Mouse (Mus musculus): ENCODE measurements around the gene Zfp462. TPM values are rescaled to one million over a fixed set of nuclear protein-coding genes. Genes with fewer than 3 reads are reported as not detected.

The Zfp462 gene
- polyA plus RNA-seq, 1 experiment from 2014 or later = 2.9 TPM

DNA sequence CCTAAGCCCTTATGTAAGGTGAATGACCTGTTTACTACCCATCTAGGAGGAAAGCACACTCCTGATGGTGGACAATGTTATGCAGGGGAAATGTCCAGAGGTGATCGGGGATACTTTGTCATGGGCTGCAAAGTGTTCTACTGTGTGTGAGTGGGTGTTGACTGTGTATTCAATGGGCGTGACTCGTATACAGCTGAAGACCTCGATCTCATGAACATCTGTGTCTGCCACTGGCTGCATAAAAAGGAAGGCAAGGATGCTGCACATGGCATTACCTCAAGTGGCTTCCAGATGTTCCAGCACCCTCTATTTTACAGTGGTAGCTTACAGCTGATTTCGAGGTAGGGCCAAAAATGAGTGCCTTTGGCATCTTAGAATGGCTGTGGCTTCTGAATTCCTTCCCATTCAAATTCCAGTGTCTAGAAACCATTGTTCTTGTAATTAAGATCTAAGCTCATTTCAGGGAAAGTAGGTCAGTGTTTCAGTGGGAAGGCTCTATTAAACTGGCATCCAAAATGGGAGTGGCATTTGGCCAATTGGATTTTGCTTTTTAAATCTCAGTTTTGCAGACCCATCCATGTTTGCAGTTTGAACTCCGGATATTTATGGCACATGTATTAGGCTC, 96.4 kb downstream of the Zfp462 start:
- no peak for TF ChIP-seq CTCF (IDR thresholded peaks at IDR 0.05; ENCODE audit: low read depth)
- no peak for ATAC-seq (replicated peaks; ENCODE audit: low FRiP score, low read depth)
- H3K4me1 ChIP-seq (replicated peaks; ENCODE audit: insufficient read depth, low read length) = no peaks in the 10 kb centered on the region
- WGBS = 88% methylated on average over 6 of the region's 6 CpGs
- no peak overlapping the region for H3K4me3 ChIP-seq (replicated peaks; ENCODE audit: low read depth, low read length)
- no peak overlapping the region for H3K4me2 ChIP-seq (ENCODE audit: low read length)
- H3K27ac ChIP-seq = no peak overlapping the region
- H3K9me3 ChIP-seq (replicated peaks; ENCODE audit: low read length) = no peaks in the 10 kb centered on the region
- no peaks in the 10 kb centered on the region for H3K27me3 ChIP-seq (ENCODE audit: insufficient read depth, low read length)
- no peak overlapping the region for H3K9ac ChIP-seq (ENCODE audit: low read depth, low read length)
- DNase-seq (ENCODE audit: low spot score) = no peak
- H3K36me3 ChIP-seq (ENCODE audit: insufficient read depth, low read length) = no peaks in the 10 kb centered on the region

DNA sequence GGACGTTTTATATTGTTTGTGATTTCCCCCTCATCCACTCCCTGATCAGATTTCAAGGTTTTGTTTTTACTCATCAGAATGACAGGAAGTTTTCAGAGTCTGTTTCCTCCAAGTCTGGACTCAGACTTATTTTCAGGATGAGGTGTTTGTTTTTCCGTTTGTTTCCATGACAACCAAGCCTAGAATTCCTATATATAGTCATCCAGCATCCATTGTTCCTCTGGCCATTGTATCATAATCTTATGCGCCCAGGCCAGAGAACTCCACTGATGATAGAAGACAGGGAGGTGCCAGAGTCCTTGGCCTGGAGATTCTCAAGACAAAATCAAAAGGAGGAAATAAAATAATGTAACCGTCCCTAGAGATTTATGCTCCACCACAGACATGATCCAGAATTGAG, 97.7 kb downstream of the Zfp462 start:
- ATAC-seq (replicated peaks; ENCODE audit: low FRiP score, low read depth) = no peak
- Histone ChIP-seq H3K27ac (no peak overlapping the region), H3K4me1 (replicated peaks; ENCODE audit: insufficient read depth, low read length) (no peaks in the 10 kb centered on the region), H3K36me3 (ENCODE audit: insufficient read depth, low read length) (no peaks in the 10 kb centered on the region), H3K9me3 (replicated peaks; ENCODE audit: low read length) (no peaks in the 10 kb centered on the region), H3K9ac (ENCODE audit: low read depth, low read length) (no peak overlapping the region), H3K27me3 (ENCODE audit: insufficient read depth, low read length) (no peaks in the 10 kb centered on the region), H3K4me2 (ENCODE audit: low read length) (no peak overlapping the region), H3K4me3 (replicated peaks; ENCODE audit: low read depth, low read length) (no peak overlapping the region)
- TF ChIP-seq CTCF (IDR thresholded peaks at IDR 0.05; ENCODE audit: low read depth) = no peak
- WGBS = 54% methylated on average over 4 of the region's 4 CpGs
- peak; percentile 53 for DNase-seq (ENCODE audit: low spot score)

DNA sequence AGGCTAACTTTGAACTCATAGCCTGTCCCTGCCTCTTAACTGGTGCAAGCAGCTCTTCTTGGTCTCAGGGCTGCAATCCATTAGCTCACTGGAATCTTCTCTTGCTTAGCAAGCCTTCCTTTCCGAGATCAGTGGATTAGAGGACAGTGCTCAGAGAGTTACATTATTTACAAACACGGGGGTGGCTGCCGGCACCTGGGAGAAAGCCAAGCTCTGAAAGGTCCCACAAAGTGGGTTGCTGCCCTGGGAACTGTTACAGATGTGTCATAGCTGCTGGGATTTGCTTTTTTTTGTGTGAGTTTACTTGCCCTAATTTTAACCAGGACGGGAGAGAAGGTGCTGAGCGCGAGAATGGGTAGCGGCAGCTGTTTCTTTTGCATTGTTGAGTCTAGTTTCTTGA, 102.4 kb downstream of the Zfp462 start:
- H3K27me3 ChIP-seq (ENCODE audit: insufficient read depth, low read length) = no peaks in the 10 kb centered on the region
- H3K36me3 ChIP-seq (ENCODE audit: insufficient read depth, low read length) = 0 out of 2 replicates have a peak, but pooled peaks cover 11% of the 10 kb centered on the region
- WGBS = 69% methylated on average over 7 of the region's 7 CpGs
- H3K4me2 ChIP-seq (ENCODE audit: low read length) = no peak overlapping the region
- DNase-seq (ENCODE audit: low spot score) = no peak
- H3K4me3 ChIP-seq (replicated peaks; ENCODE audit: low read depth, low read length) = no peak overlapping the region
- H3K4me1 ChIP-seq (replicated peaks; ENCODE audit: insufficient read depth, low read length) = no peaks in the 10 kb centered on the region
- H3K9ac ChIP-seq (ENCODE audit: low read depth, low read length) = no peak overlapping the region
- H3K9me3 ChIP-seq (replicated peaks; ENCODE audit: low read length) = no peaks in the 10 kb centered on the region
- TF ChIP-seq CTCF (IDR thresholded peaks at IDR 0.05; ENCODE audit: low read depth) = no peak
- H3K27ac ChIP-seq = no peak overlapping the region
- no peak for ATAC-seq (replicated peaks; ENCODE audit: low FRiP score, low read depth)

DNA sequence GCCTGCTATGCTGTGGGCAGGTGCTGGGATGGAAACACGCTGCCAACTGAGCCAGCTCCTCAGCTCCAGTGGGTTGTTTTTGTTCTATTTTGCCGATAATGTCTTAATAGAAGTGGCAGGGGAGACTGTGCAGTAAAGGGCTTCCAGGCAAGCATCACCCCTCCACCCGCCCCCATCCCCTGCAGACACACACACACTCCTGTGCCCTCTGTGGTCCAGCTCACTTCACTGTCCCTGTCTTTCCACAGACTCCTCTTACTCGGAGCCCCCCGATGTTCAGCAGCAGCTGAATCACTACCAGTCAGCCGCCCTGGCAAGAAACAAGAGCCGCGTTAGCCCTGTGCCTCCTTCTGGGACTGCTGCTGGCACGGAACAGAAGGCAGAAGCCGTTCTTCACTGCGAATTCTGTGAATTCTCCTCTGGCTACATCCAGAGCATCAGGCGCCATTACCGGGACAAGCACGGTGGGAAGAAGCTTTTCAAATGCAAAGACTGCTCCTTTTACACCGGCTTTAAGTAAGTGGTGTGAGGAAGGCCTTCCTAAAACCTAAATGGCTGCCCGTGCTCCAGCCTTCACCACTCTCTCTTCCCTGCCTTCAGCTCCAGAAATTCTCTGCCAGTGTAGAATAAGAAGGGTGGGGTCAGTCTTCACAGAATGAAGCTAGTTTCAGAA, 105.2 kb downstream of the Zfp462 start:
- Histone ChIP-seq H3K9me3 (replicated peaks; ENCODE audit: low read length) (no peaks in the 10 kb centered on the region), H3K36me3 (ENCODE audit: insufficient read depth, low read length) (peaks cover 29% of the 10 kb centered on the region; the same call in 1 of the 2 replicates), H3K4me2 (ENCODE audit: low read length) (no peak overlapping the region), H3K27me3 (ENCODE audit: insufficient read depth, low read length) (no peaks in the 10 kb centered on the region), H3K9ac (ENCODE audit: low read depth, low read length) (no peak overlapping the region), H3K4me3 (replicated peaks; ENCODE audit: low read depth, low read length) (no peak overlapping the region), H3K27ac (no peak overlapping the region), H3K4me1 (replicated peaks; ENCODE audit: insufficient read depth, low read length) (no peaks in the 10 kb centered on the region)
- no peak for ATAC-seq (replicated peaks; ENCODE audit: low FRiP score, low read depth)
- WGBS = 81% methylated on average over 16 of the region's 16 CpGs
- DNase-seq (ENCODE audit: low spot score) = no peak
- no peak for TF ChIP-seq CTCF (IDR thresholded peaks at IDR 0.05; ENCODE audit: low read depth)

DNA sequence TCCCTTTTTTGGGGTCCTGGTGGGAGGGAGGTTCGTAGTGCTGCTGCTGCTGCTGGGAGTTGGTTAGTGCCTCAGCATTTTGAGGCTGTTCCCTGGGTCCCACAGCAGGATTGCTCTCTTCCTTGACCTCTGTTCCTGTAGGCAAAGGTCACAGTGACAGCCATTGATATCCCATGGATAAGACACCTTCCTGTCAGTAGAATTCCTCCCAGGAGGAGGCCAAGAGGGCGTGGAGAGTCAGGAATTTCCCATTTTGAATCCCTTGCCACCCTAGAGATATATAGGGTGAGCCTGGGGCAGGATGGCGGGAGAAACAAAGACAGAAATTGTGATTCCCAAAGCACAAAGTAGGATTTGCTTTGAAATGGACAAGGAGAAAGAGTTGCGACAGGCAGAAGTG, 106.5 kb downstream of the Zfp462 start:
- peaks cover 29% of the 10 kb centered on the region; the same call in 1 of the 2 replicates for H3K36me3 ChIP-seq (ENCODE audit: insufficient read depth, low read length)
- 88% methylated on average over 4 of the region's 4 CpGs for WGBS

DNA sequence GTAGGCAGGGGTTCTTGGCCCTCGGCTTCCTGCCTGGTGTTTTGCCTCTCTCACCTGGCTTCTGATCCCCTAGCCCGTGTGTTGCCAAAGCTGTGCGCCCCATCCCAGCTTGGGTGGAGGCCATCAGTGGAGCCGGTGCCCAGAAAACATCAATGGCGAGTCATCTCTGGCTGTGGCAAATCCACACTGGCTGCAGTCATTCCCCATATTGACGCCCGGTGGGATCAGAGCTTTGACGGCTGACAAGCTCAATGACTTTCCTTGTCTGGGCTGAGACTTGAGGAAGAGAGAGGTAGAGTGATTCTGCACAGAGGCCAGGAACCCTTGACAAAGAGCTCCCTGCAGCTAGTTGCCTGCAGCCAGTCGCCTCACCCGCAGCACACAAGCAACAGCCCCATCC, 107.8 kb downstream of the Zfp462 start:
- no peak for DNase-seq (ENCODE audit: low spot score)
- no peak for TF ChIP-seq CTCF (IDR thresholded peaks at IDR 0.05; ENCODE audit: low read depth)
- no peak for ATAC-seq (replicated peaks; ENCODE audit: low FRiP score, low read depth)
- Histone ChIP-seq H3K27me3 (ENCODE audit: insufficient read depth, low read length) (no peaks in the 10 kb centered on the region), H3K9me3 (replicated peaks; ENCODE audit: low read length) (no peaks in the 10 kb centered on the region), H3K4me2 (ENCODE audit: low read length) (no peak overlapping the region), H3K9ac (ENCODE audit: low read depth, low read length) (no peak overlapping the region), H3K4me3 (replicated peaks; ENCODE audit: low read depth, low read length) (no peak overlapping the region), H3K36me3 (ENCODE audit: insufficient read depth, low read length) (peaks cover 29% of the 10 kb centered on the region; the same call in 1 of the 2 replicates), H3K27ac (no peak overlapping the region), H3K4me1 (replicated peaks; ENCODE audit: insufficient read depth, low read length) (no peaks in the 10 kb centered on the region)
- 97% methylated on average over 10 of the region's 10 CpGs for WGBS

More for the DNA sequence above, 106.5 kb downstream of the Zfp462 start:
- Histone ChIP-seq H3K4me3 (replicated peaks; ENCODE audit: low read depth, low read length) (no peak overlapping the region), H3K4me1 (replicated peaks; ENCODE audit: insufficient read depth, low read length) (no peaks in the 10 kb centered on the region), H3K9ac (ENCODE audit: low read depth, low read length) (no peak overlapping the region), H3K9me3 (replicated peaks; ENCODE audit: low read length) (no peaks in the 10 kb centered on the region), H3K27me3 (ENCODE audit: insufficient read depth, low read length) (no peaks in the 10 kb centered on the region), H3K4me2 (ENCODE audit: low read length) (no peak overlapping the region), H3K27ac (no peak overlapping the region)
- DNase-seq (ENCODE audit: low spot score) (no peak), ATAC-seq (replicated peaks; ENCODE audit: low FRiP score, low read depth) (no peak)
- TF ChIP-seq CTCF (IDR thresholded peaks at IDR 0.05; ENCODE audit: low read depth) = no peak
